Mouse (Mus musculus): ENCODE results near the gene Plcb2. TPM values are rescaled to one million over a fixed set of nuclear protein-coding genes. Genes with fewer than 3 reads are reported as not detected.

Plcb2 gene
- total and polyA plus RNA-seq, 2 experiments from 2014 or later = 2.6 to 7.6 TPM

DNA sequence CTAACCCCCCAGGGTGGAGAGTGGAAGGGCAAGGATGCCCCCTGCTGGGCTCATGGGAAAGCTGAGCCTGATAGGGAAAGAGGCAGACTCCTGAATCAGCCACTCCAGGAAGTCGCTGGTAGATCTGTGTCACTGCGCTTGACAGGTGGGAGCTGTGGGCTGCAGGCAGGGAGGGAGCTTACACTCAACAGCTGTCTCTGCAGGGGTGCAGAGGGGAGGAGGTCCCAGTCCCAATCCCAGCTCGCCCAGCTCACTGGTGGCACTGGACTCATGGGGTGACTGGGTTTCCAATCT, 2.3 kb upstream of the Plcb2 start:
- Histone ChIP-seq H3K4me3 (ENCODE audit: low read depth, low read length) (no peak overlapping the region), H3K9ac (replicated peaks; ENCODE audit: low read depth, low read length) (no peak overlapping the region), H3K4me2 (ENCODE audit: low read depth, low read length) (no peak overlapping the region), H3K36me3 (replicated peaks; ENCODE audit: control insufficient read depth, insufficient read depth, low read length) (no peaks in the 10 kb centered on the region), H3K4me1 (ENCODE audit: control insufficient read depth, insufficient read depth) (peaks cover 23% of the 10 kb centered on the region), H3K9me3 (replicated peaks; ENCODE audit: control insufficient read depth, low read length) (no peaks in the 10 kb centered on the region), H3K27me3 (ENCODE audit: control insufficient read depth, insufficient read depth, low read length) (no peaks in the 10 kb centered on the region), H3K27ac (ENCODE audit: low read depth) (no peak overlapping the region)
- DNase-seq (ENCODE audit: low spot score) (peak; percentile 63), ATAC-seq (ENCODE audit: insufficient read depth, low read depth) (peak; percentile 75)
- WGBS = 2% methylated on average over 3 of the region's 3 CpGs
- TF ChIP-seq CTCF (IDR thresholded peaks at IDR 0.05; ENCODE audit: low read depth) (peak; percentile 96), EP300 (IDR thresholded peaks at IDR 0.05; ENCODE audit: low read depth) (no peak)

DNA sequence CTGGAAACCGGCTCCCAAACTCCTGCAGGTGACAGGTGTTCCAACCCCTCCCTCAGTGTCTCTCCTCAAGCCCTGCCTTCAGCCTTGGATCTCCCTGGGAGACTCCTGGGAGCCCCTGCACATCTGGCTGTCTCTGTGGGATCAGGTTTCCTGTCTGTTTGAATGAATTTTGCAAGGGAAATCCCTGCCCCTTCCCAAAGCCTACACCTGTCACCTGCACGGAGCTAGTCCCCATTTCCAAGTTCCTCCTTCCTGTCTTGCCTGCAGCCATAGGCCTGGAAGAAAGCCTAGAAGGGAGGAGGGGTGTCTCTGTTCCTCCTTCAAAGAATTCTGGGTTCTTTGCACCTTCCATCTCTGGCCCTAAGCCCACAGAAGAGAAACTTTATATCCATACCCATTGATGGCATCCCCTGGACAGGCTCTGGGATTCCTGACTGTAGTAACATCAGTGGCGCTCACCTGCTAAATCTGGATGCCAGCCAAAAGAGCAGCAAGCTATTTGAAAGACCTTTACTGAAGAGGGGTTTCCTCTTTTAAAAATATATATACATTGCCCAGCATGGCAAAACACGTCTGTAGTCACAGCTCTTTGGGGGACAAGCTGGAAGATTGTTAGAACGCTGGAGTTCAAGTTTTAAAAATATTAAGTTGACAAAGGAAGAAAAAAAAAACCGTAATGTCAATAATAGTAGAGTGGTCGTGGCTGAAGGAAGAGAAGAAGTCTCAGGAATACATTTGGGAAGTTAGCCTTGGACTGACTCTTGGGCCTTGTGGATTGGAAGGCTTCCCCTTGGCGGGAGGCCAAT, 1.8 kb upstream of the Plcb2 start:
- TF ChIP-seq EP300 (IDR thresholded peaks at IDR 0.05; ENCODE audit: low read depth) = no peak
- TF ChIP-seq CTCF (IDR thresholded peaks at IDR 0.05; ENCODE audit: low read depth) = no peak

DNA sequence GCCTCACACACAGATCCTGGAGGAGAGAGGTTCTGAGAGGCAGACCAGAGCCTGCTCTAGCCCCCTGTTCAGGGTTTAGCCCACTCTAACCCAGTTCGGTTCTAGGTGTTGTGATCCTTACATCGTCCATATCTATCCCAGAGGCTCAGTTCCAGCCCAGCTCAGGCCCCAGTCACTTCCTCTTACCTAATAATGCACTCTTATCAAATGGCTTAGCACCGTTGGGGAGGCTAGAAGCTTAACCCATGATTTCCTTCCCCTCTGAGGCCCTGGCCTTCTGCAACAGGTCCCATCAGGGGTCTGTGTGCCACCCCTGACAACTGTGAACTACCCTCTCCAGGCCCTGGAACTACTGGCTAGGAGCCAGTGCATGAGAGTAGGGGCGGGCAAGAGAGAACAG, 956 bp upstream of the Plcb2 start:
- Histone ChIP-seq H3K9me3 (replicated peaks; ENCODE audit: control insufficient read depth, low read length) (no peaks in the 10 kb centered on the region), H3K27me3 (ENCODE audit: control insufficient read depth, insufficient read depth, low read length) (no peaks in the 10 kb centered on the region), H3K4me2 (ENCODE audit: low read depth, low read length) (no peak overlapping the region), H3K9ac (replicated peaks; ENCODE audit: low read depth, low read length) (no peak overlapping the region), H3K4me3 (ENCODE audit: low read depth, low read length) (no peak overlapping the region), H3K27ac (ENCODE audit: low read depth) (no peak overlapping the region), H3K36me3 (replicated peaks; ENCODE audit: control insufficient read depth, insufficient read depth, low read length) (no peaks in the 10 kb centered on the region), H3K4me1 (ENCODE audit: control insufficient read depth, insufficient read depth) (peaks cover 23% of the 10 kb centered on the region)
- DNase-seq (ENCODE audit: low spot score) (no peak), ATAC-seq (ENCODE audit: insufficient read depth, low read depth) (no peak)
- 18% methylated on average over 4 of the region's 4 CpGs for WGBS
- TF ChIP-seq CTCF (IDR thresholded peaks at IDR 0.05; ENCODE audit: low read depth) (no peak), EP300 (IDR thresholded peaks at IDR 0.05; ENCODE audit: low read depth) (no peak)

More for the DNA sequence above, 1.8 kb upstream of the Plcb2 start:
- no peaks in the 10 kb centered on the region for H3K9me3 ChIP-seq (replicated peaks; ENCODE audit: control insufficient read depth, low read length)
- H3K9ac ChIP-seq (replicated peaks; ENCODE audit: low read depth, low read length) = no peak overlapping the region
- no peak for DNase-seq (ENCODE audit: low spot score)
- H3K27me3 ChIP-seq (ENCODE audit: control insufficient read depth, insufficient read depth, low read length) = no peaks in the 10 kb centered on the region
- no peak overlapping the region for H3K4me3 ChIP-seq (ENCODE audit: low read depth, low read length)
- H3K4me2 ChIP-seq (ENCODE audit: low read depth, low read length) = no peak overlapping the region
- H3K4me1 ChIP-seq (ENCODE audit: control insufficient read depth, insufficient read depth) = peaks cover 23% of the 10 kb centered on the region
- no peak overlapping the region for H3K27ac ChIP-seq (ENCODE audit: low read depth)
- H3K36me3 ChIP-seq (replicated peaks; ENCODE audit: control insufficient read depth, insufficient read depth, low read length) = no peaks in the 10 kb centered on the region
- WGBS = 33% methylated on average over 8 of the region's 8 CpGs
- ATAC-seq (ENCODE audit: insufficient read depth, low read depth) = no peak

DNA sequence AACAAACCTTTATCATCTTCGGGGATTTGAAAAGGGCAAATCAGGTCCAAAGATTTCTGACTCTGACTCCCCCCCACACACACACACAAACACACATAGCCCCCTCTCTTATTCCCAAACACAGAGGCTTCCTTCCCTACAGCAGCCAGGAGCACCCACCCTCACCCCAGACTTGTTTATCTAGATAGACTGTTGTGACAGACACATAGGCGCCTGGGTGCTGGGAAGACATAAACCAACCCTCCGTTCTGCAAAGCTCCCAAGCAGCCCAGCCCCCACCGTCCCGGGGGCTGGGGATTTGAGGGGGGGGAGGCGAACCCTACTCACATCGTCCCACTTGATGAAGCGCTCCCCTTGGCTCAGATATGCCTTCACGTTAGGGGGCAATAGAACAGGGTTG, 327 bp downstream of the Plcb2 start:
- Histone ChIP-seq H3K9ac (replicated peaks; ENCODE audit: low read depth, low read length) (no peak overlapping the region), H3K4me1 (ENCODE audit: control insufficient read depth, insufficient read depth) (peaks cover 23% of the 10 kb centered on the region), H3K27me3 (ENCODE audit: control insufficient read depth, insufficient read depth, low read length) (no peaks in the 10 kb centered on the region), H3K4me3 (ENCODE audit: low read depth, low read length) (peak overlapping the region; percentile 2; the same call in 1 of the 2 replicates), H3K36me3 (replicated peaks; ENCODE audit: control insufficient read depth, insufficient read depth, low read length) (no peaks in the 10 kb centered on the region), H3K4me2 (ENCODE audit: low read depth, low read length) (peak overlapping the region; percentile 36; the same call in 1 of the 2 replicates), H3K9me3 (replicated peaks; ENCODE audit: control insufficient read depth, low read length) (no peaks in the 10 kb centered on the region), H3K27ac (ENCODE audit: low read depth) (no peak overlapping the region)
- WGBS = 40% methylated on average over 9 of the region's 9 CpGs
- DNase-seq (ENCODE audit: low spot score) = no peak
- no peak for ATAC-seq (ENCODE audit: insufficient read depth, low read depth)
- TF ChIP-seq EP300 (IDR thresholded peaks at IDR 0.05; ENCODE audit: low read depth) (no peak), CTCF (IDR thresholded peaks at IDR 0.05; ENCODE audit: low read depth) (no peak)

DNA sequence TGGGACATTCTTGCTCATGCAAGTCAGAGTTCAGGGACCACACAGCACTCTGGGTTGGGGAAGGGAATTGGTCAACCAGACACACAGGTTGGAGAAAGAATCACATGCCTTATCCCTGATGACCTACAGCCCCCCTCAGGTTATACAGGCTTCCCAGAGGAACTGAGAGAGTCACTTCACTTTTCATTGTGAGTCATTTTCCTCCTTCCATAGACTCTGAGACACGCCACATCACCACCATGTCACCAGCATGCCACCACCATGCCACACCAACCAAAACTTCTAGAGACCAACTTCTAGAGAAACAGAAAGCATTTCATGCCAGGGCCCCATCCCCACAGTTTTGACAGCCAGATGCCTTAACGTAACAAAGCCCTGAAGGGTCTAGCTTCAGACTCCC, 1.4 kb downstream of the Plcb2 start:
- Histone ChIP-seq H3K27me3 (ENCODE audit: control insufficient read depth, insufficient read depth, low read length) (no peaks in the 10 kb centered on the region), H3K9ac (replicated peaks; ENCODE audit: low read depth, low read length) (no peak overlapping the region), H3K4me3 (ENCODE audit: low read depth, low read length) (no peak overlapping the region), H3K27ac (ENCODE audit: low read depth) (no peak overlapping the region), H3K4me2 (ENCODE audit: low read depth, low read length) (no peak overlapping the region), H3K36me3 (replicated peaks; ENCODE audit: control insufficient read depth, insufficient read depth, low read length) (no peaks in the 10 kb centered on the region), H3K4me1 (ENCODE audit: control insufficient read depth, insufficient read depth) (peaks cover 23% of the 10 kb centered on the region), H3K9me3 (replicated peaks; ENCODE audit: control insufficient read depth, low read length) (no peaks in the 10 kb centered on the region)
- TF ChIP-seq EP300 (IDR thresholded peaks at IDR 0.05; ENCODE audit: low read depth) (no peak), CTCF (IDR thresholded peaks at IDR 0.05; ENCODE audit: low read depth) (no peak)
- ATAC-seq (ENCODE audit: insufficient read depth, low read depth) = no peak
- no peak for DNase-seq (ENCODE audit: low spot score)
- 91% methylated on average over 2 of the region's 2 CpGs for WGBS

DNA sequence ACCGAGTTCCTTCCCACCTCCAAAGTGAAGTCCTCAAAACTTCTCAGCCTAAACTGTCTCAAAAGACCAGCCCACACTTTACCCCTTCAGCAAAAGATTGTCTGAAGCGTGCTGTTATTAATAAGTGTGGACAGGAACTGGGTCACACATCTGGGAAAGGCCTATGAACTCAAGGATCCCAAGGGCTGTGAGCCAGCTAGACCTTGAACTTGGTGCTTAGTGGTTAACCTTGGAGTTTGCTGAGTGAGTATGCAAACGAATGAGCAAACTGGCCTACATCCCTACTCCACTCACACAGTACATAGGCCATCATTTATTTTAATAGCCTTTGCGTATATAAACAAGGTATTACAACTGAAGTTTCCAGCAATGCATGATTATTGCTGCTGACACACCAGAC, 2.7 kb downstream of the Plcb2 start:
- H3K4me2 ChIP-seq (ENCODE audit: low read depth, low read length) = no peak overlapping the region
- no peak for ATAC-seq (ENCODE audit: insufficient read depth, low read depth)
- H3K36me3 ChIP-seq (replicated peaks; ENCODE audit: control insufficient read depth, insufficient read depth, low read length) = no peaks in the 10 kb centered on the region
- no peak overlapping the region for H3K4me3 ChIP-seq (ENCODE audit: low read depth, low read length)
- H3K4me1 ChIP-seq (ENCODE audit: control insufficient read depth, insufficient read depth) = peaks cover 23% of the 10 kb centered on the region
- no peak for DNase-seq (ENCODE audit: low spot score)
- WGBS = 80% methylated on average over 4 of the region's 4 CpGs
- TF ChIP-seq CTCF (IDR thresholded peaks at IDR 0.05; ENCODE audit: low read depth) (no peak), EP300 (IDR thresholded peaks at IDR 0.05; ENCODE audit: low read depth) (no peak)
- no peak overlapping the region for H3K27ac ChIP-seq (ENCODE audit: low read depth)
- H3K9ac ChIP-seq (replicated peaks; ENCODE audit: low read depth, low read length) = no peak overlapping the region
- no peaks in the 10 kb centered on the region for H3K9me3 ChIP-seq (replicated peaks; ENCODE audit: control insufficient read depth, low read length)
- no peaks in the 10 kb centered on the region for H3K27me3 ChIP-seq (ENCODE audit: control insufficient read depth, insufficient read depth, low read length)

All from heart, postnatal 0 days (tissue).